Mouse (Mus musculus): Measurements from ENCODE around the gene Fbrsl1.

Fbrsl1 gene

GRCm38 (mm10) chr5:110448436-110449134, at the start of gene Fbrsl1:
TSS of gene Fbrsl1 (minus strand) at chr5:110448503.
- DNase-seq (ENCODE audit: extremely low read depth, low read depth), result peak; percentile 82

DNA sequence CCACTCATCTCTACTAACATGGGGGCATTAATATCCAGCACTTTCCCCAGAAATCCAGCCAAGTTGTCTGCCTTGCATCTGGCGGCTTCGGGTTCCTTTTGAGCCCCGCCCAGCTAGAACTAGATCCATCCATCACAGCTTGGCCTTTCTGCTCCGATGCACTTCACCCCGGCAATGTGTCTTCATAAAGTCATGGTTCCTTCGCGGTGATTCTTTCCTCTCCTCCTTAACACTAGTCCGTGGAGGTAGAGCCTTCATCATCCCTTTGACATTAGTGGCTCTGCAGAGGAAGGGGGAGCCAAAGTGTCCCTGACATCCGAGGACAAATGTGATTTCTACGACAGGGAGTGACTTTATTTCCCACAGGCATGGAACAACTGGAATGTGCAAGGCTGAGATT, 49.8 kb upstream of the Fbrsl1 start:
- no peak for DNase-seq (ENCODE audit: extremely low read depth, low read depth)

DNA sequence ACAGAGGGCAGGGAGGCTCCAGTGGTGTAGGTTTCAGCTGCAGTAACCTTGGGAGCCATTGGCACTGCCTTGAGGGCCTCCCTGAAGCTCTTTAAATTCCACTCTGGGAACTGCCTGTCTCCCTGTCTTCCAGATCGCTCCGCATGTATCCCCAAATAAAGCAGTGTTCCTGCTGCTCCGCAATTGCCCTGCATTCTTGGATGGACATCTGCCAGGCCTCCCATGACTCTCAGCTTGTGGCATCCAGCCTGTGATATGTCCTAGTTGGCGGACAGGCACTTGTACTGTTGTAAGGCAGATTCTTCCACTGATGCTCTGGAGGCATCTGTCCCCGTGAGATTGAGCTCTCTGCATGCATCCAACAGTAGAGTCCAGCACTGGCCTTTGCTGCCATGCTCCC, 49.3 kb upstream of the Fbrsl1 start:
- no peak for DNase-seq (ENCODE audit: extremely low read depth, low read depth)

DNA sequence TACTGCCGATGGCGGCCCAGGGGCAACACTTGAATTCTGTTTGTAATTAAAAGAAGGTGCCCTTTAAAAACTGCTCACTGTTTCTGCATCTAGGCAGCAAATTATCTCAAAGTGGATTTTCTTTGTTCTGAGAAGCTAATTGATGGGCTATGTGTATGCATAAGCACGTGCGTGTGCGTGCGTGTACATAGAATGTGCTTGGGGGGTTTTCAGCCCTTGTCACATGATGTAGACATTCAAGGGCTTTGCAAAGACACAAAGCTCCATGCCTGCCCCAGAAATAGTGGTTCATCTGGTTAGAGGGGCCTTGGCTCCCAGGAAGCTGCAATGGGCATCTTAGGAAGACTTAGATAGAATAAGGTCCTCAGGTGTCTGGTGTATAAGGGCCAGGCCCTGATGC, 46.7 kb upstream of the Fbrsl1 start:
- DNase-seq (ENCODE audit: extremely low read depth, low read depth), result no peak

DNA sequence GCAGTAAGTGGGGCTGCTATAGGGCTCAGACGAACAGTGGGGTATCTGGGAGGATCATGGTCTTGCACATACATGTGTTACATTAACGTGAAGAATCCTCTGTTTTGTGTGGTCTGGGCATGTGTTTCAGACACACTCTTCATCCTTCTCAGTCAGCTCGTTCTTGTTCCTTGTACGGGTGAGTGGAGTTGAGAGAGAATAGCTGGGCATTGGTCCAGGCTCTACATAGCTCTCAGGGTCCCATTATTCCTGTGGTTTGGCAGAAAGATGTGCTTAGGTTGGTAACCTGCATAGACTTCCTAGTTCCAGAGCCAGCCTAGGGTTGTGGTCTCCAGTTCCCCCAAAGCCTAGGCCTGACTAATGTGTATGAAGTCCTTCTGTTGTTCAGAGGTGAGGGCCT, 46.1 kb upstream of the Fbrsl1 start:
- no peak for DNase-seq (ENCODE audit: extremely low read depth, low read depth)

DNA sequence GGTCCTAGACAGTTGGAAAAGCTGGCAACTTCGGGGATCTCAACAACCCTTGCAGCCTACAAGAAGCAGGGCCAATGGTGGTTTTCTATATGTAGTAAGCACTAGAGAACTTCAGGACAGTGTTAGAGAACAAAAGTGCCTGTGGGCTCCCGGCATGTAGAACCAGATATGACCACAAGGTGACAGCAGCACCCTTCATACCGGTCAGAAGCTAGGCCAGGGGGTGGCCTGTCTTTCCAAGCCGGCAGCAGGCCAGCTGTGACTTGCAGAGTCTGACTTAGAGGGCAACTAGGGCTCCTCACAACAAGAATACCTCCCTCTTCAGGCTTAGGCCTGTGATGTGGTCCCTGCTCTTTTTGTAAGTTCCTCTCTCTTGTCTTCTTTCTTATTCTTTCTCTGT, 45.5 kb upstream of the Fbrsl1 start:
- DNase-seq (ENCODE audit: extremely low read depth, low read depth), result no peak

GRCm38 (mm10) chr5:110489639-110490038, 41.3 kb upstream of the Fbrsl1 start:
- no peak for DNase-seq (ENCODE audit: extremely low read depth, low read depth)

DNA sequence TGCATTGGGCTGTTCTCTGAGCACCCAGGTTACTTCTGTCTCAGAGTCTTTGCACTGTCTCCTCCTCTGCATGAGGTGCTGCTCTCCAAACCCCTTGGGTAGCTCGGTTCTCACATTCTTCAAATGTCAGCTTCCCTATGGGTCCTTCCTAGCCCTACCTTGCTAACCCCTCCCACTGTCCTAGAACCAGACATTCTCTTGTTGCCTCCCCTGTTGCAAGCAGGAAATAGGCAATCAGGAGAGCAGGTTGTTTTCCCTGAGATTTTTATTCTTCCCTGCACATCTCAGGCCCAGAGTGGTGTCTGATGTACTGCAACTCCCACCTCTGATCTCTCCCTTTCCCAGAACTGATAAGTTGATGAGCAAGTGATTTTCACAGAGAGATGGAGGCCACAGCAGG, 39.6 kb upstream of the Fbrsl1 start:
- DNase-seq (ENCODE audit: extremely low read depth, low read depth), result no peak

GRCm38 (mm10) chr5:110486674-110487334, 38.5 kb upstream of the Fbrsl1 start:
- peak; percentile 59 for DNase-seq (ENCODE audit: extremely low read depth, low read depth)

DNA sequence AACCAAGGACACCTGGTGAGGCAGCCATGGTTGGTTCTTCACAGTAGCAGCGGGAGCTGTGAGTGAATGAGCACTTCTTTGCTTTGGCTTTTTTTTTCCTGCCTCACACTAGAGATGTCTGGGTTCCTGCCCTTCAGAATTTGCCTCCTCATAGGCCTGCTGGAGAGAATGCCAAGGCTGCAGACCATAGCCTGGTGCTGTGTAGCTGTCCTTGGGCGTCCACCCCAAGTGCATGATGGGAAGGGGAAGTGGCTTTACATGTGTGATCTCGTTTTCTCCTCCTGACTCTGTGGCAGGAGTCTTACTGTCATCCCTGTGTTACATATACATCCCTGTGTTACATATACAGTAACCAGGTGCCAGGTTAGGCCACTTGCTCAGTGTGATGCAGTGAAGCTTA, 36.4 kb upstream of the Fbrsl1 start:
- no peak for DNase-seq (ENCODE audit: extremely low read depth, low read depth)

DNA sequence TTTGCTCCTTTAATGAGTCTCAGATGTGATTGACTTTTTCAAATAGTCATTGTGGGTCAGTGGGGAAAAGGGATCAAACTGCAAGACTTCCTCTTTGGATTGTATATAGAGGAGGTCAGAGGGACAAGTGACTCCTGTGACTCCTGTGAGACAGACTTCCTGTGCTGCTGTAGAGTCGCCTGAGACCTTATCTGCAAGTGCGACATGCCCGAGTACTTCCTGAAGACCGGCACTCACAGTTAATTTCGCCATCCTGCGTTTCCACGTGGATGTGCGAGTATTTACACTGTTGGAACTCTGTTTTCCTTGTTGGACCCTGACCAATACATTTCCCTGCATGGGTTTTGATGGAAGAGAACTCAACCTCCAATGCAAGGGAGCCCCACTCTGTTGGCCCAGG, 30.9 kb upstream of the Fbrsl1 start:
- peak; percentile 52 for DNase-seq (ENCODE audit: extremely low read depth, low read depth)

GRCm38 (mm10) chr5:110474156-110474555, 25.9 kb upstream of the Fbrsl1 start:
- no peak for DNase-seq (ENCODE audit: extremely low read depth, low read depth)

GRCm38 (mm10) chr5:110472834-110473233, 24.5 kb upstream of the Fbrsl1 start:
- no peak for DNase-seq (ENCODE audit: extremely low read depth, low read depth)

DNA sequence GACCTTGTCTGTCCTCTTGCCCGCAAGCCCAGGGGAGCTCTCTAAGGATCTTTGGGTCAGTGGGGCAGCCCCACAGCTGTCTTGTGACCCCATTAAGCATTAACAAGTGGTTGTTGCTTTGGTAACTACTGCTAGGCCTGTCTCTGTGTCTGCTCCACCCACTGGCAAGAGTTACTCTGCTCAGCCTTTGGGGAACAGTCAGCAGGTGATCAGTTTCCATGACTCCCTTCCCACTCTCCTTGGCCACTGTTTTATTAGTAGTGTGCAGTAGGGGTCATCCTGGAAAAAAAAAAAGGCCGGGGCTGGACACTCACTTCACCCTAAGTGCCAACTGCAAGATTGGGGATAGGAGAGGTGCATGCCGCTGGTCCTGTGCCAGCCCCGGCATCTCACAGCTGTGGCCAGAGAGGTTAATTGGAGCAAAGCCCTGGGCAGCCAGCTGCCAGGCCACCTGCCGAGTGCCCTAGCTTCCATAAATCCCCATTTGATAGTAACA, 23.7 kb upstream of the Fbrsl1 start:
- no peak for DNase-seq (ENCODE audit: extremely low read depth, low read depth)

GRCm38 (mm10) chr5:110471285-110471684, 23.0 kb upstream of the Fbrsl1 start:
- DNase-seq (ENCODE audit: extremely low read depth, low read depth), result no peak

DNA sequence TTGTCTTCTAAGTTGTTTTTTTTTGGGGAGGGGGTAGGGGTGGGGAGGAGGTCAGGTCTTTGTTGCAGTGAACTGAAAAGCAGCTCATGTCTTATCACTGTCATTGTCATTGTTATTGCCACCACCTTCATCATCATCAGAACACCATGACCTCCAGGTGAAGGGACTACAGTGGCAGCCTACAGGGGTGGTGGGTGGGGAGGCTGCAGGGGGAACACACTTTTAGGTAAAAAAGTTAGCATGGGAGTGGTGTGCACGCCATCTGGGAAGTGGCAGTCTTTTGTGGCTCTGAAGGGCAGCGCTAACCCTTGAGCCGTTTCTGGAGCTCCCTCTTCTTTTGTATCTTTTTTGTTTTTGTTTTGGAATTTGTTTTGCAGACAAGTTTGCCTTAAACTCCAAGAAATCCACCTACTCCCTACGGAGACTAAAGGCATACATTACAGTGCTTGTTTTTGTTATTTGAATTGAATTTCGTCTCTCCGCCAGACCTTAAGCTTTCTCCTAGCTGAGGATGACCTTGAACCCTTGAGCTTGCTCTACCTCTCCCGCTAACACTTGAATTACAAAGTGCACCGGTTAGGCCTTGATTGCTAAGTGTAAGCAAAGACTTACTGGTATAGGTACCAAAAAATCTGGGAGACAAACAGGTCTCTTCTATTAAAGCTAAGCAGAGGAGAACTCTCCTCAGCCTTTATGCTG, 21.1 kb upstream of the Fbrsl1 start:
- DNase-seq (ENCODE audit: extremely low read depth, low read depth), result no peak

GRCm38 (mm10) chr5:110468296-110468695, 20.0 kb upstream of the Fbrsl1 start:
- no peak for DNase-seq (ENCODE audit: extremely low read depth, low read depth)

DNA sequence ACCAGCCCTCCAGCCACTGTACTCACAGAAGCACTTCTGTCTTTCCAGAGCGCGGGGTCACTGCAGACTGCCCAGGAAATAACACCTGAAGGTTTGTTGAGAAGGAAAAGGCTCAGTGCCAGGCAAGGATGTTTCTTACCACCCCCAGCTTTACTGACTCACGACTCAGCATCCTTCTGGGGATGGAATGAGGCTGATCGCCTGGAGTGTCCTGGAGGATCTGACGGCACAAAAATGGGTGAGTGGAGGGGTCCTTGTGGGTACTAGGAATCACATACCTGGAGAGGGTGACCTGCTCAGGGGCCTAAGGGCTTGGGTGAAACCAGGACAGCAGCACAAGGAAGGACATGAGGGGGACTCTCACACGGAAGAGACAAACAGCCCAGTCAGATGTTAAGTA, 19.4 kb upstream of the Fbrsl1 start:
- DNase-seq (ENCODE audit: extremely low read depth, low read depth), result no peak

DNA sequence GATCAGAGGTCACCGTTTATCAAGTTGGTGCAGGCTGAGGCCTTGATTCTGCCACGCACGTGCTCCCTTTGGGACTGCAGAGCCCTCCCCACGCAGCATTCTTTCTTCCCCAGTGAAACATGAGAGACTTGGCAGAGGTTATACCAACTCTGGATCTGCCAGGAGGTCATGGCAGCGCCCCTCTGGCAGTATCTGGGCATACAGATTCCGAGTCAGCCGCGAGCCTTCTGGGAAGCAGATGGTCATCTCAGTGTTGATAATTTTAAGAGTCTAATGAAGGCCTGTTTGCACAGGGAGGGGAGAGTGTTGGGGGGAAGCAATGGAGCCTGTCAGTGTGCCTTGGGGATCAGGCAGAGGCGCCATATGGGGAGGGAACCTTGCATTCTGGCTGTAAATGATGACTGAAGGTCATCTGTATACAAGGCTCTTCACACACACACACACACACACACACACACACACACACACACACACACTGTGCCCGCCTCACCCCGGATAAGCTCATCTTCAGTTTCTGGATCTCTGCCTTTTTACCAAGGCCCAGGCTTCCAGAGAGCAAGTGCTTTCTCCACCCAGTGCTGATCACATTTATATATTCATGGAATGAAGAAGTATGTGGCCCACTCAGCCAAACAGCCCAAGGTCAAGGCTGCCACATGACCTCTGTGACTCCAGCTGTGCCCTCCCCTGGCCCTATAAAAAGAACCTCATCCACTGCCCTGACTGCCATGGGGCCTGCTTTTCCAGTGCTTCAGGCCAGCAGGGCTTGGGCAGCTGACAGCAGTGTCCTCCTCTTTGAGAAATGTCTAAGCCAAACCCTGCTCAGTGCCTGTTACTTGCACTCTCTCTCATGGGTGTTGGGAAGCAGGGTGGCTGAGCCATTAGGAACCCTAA, 18.5 kb upstream of the Fbrsl1 start:
- no peak for DNase-seq (ENCODE audit: extremely low read depth, low read depth)

DNA sequence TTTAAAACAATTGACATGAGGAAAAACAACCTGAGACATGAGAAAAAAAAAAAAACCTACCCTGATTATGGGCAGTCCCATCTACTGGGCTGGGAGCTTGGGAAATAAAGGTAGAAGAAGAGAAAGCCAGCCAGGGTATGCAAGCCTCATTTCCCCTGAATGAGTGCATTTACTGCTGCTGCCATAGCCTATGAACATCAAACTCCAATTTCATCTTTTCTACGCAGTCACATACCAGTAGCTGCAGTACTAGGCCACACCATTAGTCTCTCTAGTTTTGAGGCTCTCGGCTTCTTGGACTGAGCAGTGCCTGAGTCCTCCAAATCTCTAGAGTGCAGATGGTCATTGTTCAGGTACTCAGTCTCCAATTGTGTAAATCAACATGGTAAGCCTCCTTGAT, 14.3 kb upstream of the Fbrsl1 start:
- no peak for DNase-seq (ENCODE audit: extremely low read depth, low read depth)

DNA sequence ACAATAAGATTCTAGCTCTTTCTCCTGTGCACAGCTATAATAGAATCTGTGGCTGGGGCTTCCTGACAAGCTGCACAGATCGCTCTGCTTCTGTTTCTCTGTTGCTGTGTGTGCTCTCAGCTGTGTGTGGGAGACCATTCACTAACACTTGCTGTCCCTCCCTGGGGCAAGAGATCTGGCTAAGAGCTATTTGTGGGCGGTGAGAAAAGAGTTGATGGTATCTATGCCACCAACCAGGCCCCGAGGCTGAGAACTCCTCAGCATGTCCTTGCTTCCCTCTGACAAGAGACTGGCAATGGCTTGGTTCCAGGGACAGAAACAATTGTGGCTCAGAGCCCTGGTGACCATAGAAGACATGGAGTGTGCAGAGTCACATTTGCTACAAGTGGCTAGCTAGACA, 10.6 kb upstream of the Fbrsl1 start:
- no peak for DNase-seq (ENCODE audit: extremely low read depth, low read depth)
